Mouse (Mus musculus): Measurements from ENCODE around the gene Apbb2. TPM values are rescaled to one million over a fixed set of nuclear protein-coding genes. Genes with fewer than 3 reads are reported as not detected.

Apbb2 gene
- polyA plus RNA-seq, 1 experiment: 0.34 TPM

DNA sequence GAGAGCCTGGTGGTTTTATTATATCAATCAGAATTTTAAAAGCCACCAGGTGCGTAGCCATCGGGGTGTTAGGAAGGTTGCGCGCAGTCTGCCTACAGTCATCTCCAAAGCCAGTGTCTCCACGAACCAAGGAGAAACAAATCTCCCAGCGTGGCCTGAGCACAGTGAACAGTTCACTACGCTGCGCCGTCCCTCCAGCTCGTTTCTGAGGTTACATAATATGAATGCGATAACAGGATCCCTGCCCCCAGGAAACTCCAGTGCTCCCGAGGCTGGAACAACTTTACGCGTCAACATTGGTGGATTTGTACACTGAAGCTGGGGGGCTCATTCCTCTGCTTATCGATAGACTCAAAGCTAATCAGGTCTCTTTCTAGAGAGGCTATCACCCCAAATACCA is 197.4 kb downstream of the Apbb2 start:
- TF ChIP-seq GATA1 (IDR thresholded peaks at IDR 0.05; ENCODE audit: borderline replicate concordance, low read length) (no peak), FLI1 (IDR thresholded peaks at IDR 0.05; ENCODE audit: low read length) (no peak)
- peaks cover 7% of the 10 kb centered on the region for H3K27me3 ChIP-seq (replicated peaks)
- no peaks in the 10 kb centered on the region for H3K36me3 ChIP-seq (replicated peaks; ENCODE audit: low read length)
- H3K4me3 ChIP-seq (replicated peaks): no peak overlapping the region
- H3K4me1 ChIP-seq: no peaks in the 10 kb centered on the region
- H3K9me3 ChIP-seq: no peaks in the 10 kb centered on the region

DNA sequence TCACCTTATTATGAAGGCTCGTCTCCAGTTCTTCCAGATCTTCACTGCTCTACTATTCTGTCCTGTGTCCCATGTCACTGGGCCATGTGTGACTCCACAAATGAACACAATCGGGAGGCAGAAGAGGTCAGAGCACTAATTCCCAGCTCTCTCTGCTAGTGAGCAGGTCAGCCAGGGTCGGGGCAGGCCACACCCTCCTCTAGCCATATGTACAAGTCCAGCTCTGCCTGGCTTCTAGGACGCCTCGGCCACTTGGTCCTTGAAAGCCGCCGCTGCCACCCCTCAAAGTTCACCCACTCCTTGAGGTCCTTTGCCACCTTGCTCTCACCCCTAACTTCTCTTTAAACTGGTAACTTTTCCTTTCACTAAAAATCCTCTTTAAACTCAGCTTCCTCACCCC is 198.6 kb downstream of the Apbb2 start:
- H3K36me3 ChIP-seq (replicated peaks; ENCODE audit: low read length): no peaks in the 10 kb centered on the region

DNA sequence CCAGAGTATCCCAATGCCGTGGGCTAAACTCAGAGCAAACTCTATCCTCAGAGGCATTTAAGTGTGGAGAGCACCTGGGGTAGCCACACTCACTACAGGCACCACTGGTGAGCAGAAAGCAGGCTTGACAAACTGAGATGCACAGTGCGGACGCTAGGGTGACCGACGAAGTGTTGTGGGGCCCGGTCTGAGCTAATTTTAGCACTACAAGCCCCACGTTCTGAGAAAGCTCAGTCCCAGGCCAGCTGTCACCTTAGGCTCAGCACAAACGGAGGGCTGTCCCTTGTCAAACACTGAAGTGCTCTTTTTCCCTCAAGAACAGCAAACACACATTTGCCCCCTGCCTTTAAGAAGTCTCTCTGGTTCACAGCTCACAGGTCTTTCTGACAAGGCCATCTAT is 201.3 kb downstream of the Apbb2 start:
- H3K4me3 ChIP-seq (replicated peaks): no peak overlapping the region
- no peaks in the 10 kb centered on the region for H3K4me1 ChIP-seq
- no peaks in the 10 kb centered on the region for H3K36me3 ChIP-seq (replicated peaks; ENCODE audit: low read length)
- H3K27me3 ChIP-seq (replicated peaks): peaks cover 6% of the 10 kb centered on the region
- no peak for TF ChIP-seq GATA1 (IDR thresholded peaks at IDR 0.05; ENCODE audit: borderline replicate concordance, low read length)
- TF ChIP-seq FLI1 (IDR thresholded peaks at IDR 0.05; ENCODE audit: low read length): no peak
- peaks cover 4% of the 10 kb centered on the region for H3K9me3 ChIP-seq

More for the DNA sequence above, 198.6 kb downstream of the Apbb2 start:
- TF ChIP-seq FLI1 (IDR thresholded peaks at IDR 0.05; ENCODE audit: low read length): no peak
- H3K9me3 ChIP-seq: no peaks in the 10 kb centered on the region
- no peaks in the 10 kb centered on the region for H3K4me1 ChIP-seq
- H3K4me3 ChIP-seq (replicated peaks): no peak overlapping the region
- peaks cover 6% of the 10 kb centered on the region for H3K27me3 ChIP-seq (replicated peaks)

DNA sequence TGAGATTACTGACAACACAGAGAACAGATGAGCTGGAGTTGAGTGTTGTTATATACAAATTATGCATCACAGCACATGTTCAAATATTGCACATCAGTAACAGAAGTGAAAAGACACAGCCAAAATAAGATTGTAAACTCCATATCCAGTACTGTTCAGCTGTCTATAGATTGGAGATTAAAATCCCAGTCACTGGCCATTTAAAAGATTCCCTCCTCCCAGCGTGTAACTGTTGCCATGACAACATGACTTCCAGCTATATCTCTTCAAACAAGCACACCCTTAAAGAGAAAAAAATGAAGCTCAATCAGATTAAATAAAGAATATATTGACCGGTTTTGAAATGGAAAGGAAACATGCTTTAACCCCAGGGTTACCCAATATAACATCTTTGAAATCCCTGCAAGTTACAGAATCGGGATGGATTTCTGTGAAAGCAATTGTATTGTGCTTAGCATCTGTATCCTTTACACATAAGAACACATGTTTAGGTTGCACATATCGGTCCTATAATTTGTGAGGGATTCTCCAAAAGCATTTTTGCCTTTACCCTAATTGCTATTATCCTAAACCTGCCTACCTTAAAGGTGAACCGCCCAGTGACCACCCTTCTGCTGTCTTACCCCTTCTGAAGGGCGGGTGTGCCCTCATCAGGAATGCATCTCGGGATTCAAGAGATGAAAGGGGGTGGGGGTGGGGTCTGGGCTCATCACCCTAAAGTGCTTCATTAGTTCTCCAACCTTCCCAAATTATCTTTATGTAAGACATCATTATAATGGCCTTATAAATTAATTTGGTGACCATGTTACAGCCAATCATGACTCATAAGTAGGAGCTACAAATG is 202.7 kb downstream of the Apbb2 start:
- H3K4me3 ChIP-seq (replicated peaks): no peak overlapping the region
- TF ChIP-seq GATA1 (IDR thresholded peaks at IDR 0.05; ENCODE audit: borderline replicate concordance, low read length) (no peak), FLI1 (IDR thresholded peaks at IDR 0.05; ENCODE audit: low read length) (no peak)
- H3K4me1 ChIP-seq: no peaks in the 10 kb centered on the region
- peaks cover 4% of the 10 kb centered on the region for H3K9me3 ChIP-seq
- peaks cover 6% of the 10 kb centered on the region for H3K27me3 ChIP-seq (replicated peaks)
- H3K36me3 ChIP-seq (replicated peaks; ENCODE audit: low read length): no peaks in the 10 kb centered on the region

DNA sequence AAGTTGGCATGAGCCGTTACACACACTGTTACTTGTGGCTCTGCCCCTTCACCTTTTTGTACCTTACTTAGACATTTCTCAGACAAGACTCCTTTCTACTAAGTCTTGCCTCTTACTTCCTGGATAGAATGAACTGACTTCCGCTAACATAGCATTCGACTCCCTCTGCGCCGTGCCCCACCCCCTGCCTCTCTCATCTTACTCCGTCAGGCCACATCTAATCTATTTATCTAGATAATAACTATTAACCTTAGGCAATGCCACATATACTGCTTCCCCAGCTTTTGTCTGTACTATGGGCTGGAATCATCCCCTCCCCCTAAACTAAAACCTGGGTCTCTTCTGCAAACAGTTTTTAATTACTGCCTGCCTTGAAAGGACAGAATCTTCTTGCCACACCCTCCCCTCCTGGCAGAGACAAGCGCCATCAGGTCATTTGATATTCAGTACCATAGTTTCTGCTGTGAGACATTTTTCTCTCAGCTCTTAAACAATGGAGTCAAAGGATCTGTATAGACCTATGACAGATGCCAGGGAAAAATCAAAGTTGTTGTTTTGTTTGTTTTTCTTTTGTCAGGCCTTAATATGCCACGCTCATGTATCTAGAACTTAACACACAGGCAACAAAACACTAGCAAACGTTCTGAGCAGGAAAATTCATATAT is 203.4 kb downstream of the Apbb2 start:
- Histone ChIP-seq H3K4me1 (no peaks in the 10 kb centered on the region), H3K27me3 (replicated peaks) (peaks cover 6% of the 10 kb centered on the region), H3K9me3 (peaks cover 4% of the 10 kb centered on the region), H3K4me3 (replicated peaks) (no peak overlapping the region), H3K36me3 (replicated peaks; ENCODE audit: low read length) (no peaks in the 10 kb centered on the region)
- TF ChIP-seq GATA1 (IDR thresholded peaks at IDR 0.05; ENCODE audit: borderline replicate concordance, low read length) (no peak), FLI1 (IDR thresholded peaks at IDR 0.05; ENCODE audit: low read length) (no peak)

DNA sequence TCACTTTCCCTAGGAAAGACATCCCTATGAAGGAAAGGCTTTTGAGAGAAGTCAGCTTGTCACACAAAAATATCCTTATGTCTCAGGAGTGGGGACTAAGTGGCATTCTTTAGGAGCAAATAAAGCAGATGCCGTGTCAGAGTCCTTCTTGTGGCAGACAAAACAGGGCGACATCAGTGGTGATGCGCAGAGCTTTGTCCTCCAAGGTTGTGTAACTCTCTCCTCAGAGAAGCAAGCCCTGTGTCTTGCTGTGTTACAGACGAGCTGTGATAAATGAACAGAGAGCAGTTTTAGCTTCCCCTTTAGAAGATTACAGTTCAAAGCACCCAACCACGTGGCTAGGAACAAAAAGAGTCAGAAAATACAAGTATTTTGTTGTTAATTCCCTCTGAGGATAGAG is 205.2 kb downstream of the Apbb2 start:
- H3K36me3 ChIP-seq (replicated peaks; ENCODE audit: low read length): no peaks in the 10 kb centered on the region
- no peak overlapping the region for H3K4me3 ChIP-seq (replicated peaks)
- peaks cover 4% of the 10 kb centered on the region for H3K9me3 ChIP-seq
- no peaks in the 10 kb centered on the region for H3K4me1 ChIP-seq
- TF ChIP-seq GATA1 (IDR thresholded peaks at IDR 0.05; ENCODE audit: borderline replicate concordance, low read length) (no peak), FLI1 (IDR thresholded peaks at IDR 0.05; ENCODE audit: low read length) (no peak)
- H3K27me3 ChIP-seq (replicated peaks): peaks cover 5% of the 10 kb centered on the region

DNA sequence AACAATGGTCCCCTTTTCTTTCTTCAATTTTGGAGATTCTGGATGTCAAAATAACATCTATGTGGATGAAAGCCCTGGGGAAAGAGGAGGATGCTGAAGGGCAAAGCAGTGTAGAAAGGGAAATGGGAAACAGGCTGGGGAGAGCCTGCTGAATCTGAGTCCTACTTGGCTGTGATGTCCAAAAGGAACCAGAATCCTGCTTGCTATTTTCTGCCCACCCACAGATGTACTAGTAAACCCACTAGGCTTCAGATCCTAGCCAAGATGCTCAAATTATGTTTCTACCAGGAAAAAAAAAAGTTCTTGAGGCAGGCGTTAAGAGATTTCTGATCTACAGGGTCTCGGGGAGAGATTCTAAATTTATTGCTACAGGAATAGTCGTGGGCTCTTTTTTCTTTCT is 205.8 kb downstream of the Apbb2 start:
- no peaks in the 10 kb centered on the region for H3K4me1 ChIP-seq
- H3K4me3 ChIP-seq (replicated peaks): no peak overlapping the region
- no peaks in the 10 kb centered on the region for H3K36me3 ChIP-seq (replicated peaks; ENCODE audit: low read length)
- TF ChIP-seq FLI1 (IDR thresholded peaks at IDR 0.05; ENCODE audit: low read length): no peak
- TF ChIP-seq GATA1 (IDR thresholded peaks at IDR 0.05; ENCODE audit: borderline replicate concordance, low read length): no peak
- peaks cover 5% of the 10 kb centered on the region for H3K27me3 ChIP-seq (replicated peaks)
- peaks cover 4% of the 10 kb centered on the region for H3K9me3 ChIP-seq

DNA sequence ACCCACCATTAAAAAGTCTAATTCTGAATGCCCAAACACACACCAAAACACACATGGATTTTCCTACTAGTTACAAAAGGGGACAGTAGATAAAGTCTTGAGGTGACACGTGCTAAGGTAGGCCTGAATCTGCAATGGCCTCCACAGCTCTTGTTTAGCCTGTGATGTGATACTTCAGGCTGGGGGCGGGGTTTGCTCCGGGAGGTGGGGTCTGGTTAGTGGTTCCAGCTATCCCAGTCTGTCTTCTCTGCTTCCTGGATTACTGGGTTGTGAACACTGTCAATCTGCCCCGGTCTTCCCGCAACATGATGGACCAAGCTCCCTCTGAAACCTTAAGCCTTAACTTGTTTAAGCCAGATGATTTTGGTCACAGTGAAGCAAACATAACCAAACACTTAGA is 210.0 kb downstream of the Apbb2 start:
- TF ChIP-seq GATA1 (IDR thresholded peaks at IDR 0.05; ENCODE audit: borderline replicate concordance, low read length) (no peak), FLI1 (IDR thresholded peaks at IDR 0.05; ENCODE audit: low read length) (no peak)
- Histone ChIP-seq H3K36me3 (replicated peaks; ENCODE audit: low read length) (no peaks in the 10 kb centered on the region), H3K4me3 (replicated peaks) (no peak overlapping the region), H3K27me3 (replicated peaks) (peaks cover 9% of the 10 kb centered on the region), H3K4me1 (peaks cover 7% of the 10 kb centered on the region), H3K9me3 (no peaks in the 10 kb centered on the region)

DNA sequence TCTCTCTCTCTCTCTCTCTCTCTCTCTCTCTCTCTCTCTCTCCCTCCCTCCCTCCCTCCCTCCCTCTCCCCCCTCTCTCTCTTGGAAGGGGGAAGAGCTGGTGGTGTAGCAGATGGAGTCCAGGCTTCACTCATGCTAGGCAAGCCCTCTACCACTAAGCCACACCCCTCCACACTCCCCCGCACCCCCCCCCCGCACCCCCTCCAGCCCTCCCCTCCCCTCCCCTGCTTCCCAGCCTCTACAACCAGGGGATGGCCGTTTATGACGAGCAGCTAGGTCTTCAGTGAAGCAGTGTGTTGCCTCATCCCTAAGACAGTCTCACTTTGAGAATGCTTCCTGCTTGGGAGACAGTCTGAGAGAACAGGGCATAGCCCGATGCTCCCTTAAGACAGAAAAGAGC is 210.6 kb downstream of the Apbb2 start:
- Histone ChIP-seq H3K9me3 (no peaks in the 10 kb centered on the region), H3K4me1 (peaks cover 7% of the 10 kb centered on the region), H3K27me3 (replicated peaks) (peaks cover 9% of the 10 kb centered on the region), H3K4me3 (replicated peaks) (no peak overlapping the region), H3K36me3 (replicated peaks; ENCODE audit: low read length) (no peaks in the 10 kb centered on the region)
- TF ChIP-seq FLI1 (IDR thresholded peaks at IDR 0.05; ENCODE audit: low read length) (no peak), GATA1 (IDR thresholded peaks at IDR 0.05; ENCODE audit: borderline replicate concordance, low read length) (no peak)

DNA sequence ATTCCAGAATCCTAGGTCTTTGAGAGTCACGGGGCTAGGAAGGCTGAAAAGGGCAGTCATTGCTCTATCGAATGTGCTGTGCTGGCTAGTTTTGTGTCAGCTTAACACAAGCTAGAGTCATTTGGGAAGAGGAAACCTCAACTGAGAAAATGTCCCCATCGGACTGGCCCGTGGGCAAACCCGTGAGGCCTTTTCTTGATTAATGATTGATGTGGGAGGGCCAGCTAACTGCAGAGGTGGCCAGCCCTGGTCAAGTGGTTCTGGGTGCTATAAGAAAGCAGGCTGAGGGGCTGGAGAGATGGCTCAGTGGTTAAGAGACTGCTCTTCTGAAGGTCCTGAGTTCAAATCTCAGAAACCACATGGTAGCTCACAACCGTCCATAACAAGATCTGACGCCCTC is 212.2 kb downstream of the Apbb2 start:
- Histone ChIP-seq H3K36me3 (replicated peaks; ENCODE audit: low read length) (no peaks in the 10 kb centered on the region), H3K4me3 (replicated peaks) (no peak overlapping the region), H3K9me3 (no peaks in the 10 kb centered on the region), H3K4me1 (peaks cover 7% of the 10 kb centered on the region), H3K27me3 (replicated peaks) (peaks cover 9% of the 10 kb centered on the region)
- no peak for TF ChIP-seq FLI1 (IDR thresholded peaks at IDR 0.05; ENCODE audit: low read length)
- TF ChIP-seq GATA1 (IDR thresholded peaks at IDR 0.05; ENCODE audit: borderline replicate concordance, low read length): no peak
